Mouse (Mus musculus) limb, embryonic 12.5 days (tissue): ENCODE measurements around the gene Sik2. TPM values are rescaled to one million over a fixed set of nuclear protein-coding genes. Genes with fewer than 3 reads are reported as not detected.

ENCODE experiments used
- ATAC-seq: fragments of 200-750 bp; cut with Nextera tagmentation; 2 replicates; pipeline ENCODE4 v1.8.0; 2017; ENCODE audit warnings: low read depth, moderate TSS enrichment; ENCODE audit not compliant: insufficient number of reproducible peaks, insufficient read depth, low FRiP score, low TSS enrichment
- H3K27ac ChIP-seq: fragments of 300-500 bp; sonication (generic); 2 replicates; pipeline ENCODE4 v1.5.1; 2016; ENCODE audit warnings: mild to moderate bottlenecking, moderate library complexity
- H3K27me3 ChIP-seq: fragments of 300-500 bp; sonication (generic); 2 replicates; pipeline ENCODE4 v1.6.1; 2016; ENCODE audit warnings: mild to moderate bottlenecking, moderate library complexity
- H3K36me3 ChIP-seq: fragments of 300-500 bp; sonication (generic); 2 replicates; pipeline ENCODE4 v1.6.1; 2016; ENCODE audit warnings: mild to moderate bottlenecking, moderate library complexity
- H3K4me1 ChIP-seq: fragments of 300-500 bp; sonication (generic); replicated peaks from 2 replicates; pipeline ENCODE4 v1.6.1; 2016
- H3K4me2 ChIP-seq: fragments of 300-500 bp; sonication (generic); 2 replicates; pipeline ENCODE4 v1.6.1; 2016; ENCODE audit warnings: mild to moderate bottlenecking, moderate library complexity
- H3K4me3 ChIP-seq: fragments of 300-500 bp; sonication (generic); replicated peaks from 2 replicates; pipeline ENCODE4 v1.5.1; 2016; ENCODE audit warnings: mild to moderate bottlenecking
- H3K9ac ChIP-seq: fragments of 300-500 bp; sonication (generic); replicated peaks from 2 replicates; pipeline ENCODE4 v1.6.1; 2016; ENCODE audit warnings: mild to moderate bottlenecking, moderate library complexity
- H3K9me3 ChIP-seq: fragments of 300-500 bp; sonication (generic); 2 replicates; pipeline ENCODE4 v1.6.1; 2016; ENCODE audit warnings: mild to moderate bottlenecking, moderate library complexity
- WGBS: fragments of 180-500 bp; shearing (Covaris S2); methylation state at CpG from one replicate; pipeline ENCODE4 v1.1.7; 2016; 5-methylcytosine and 5-hydroxymethylcytosine counted together
- polyA plus RNA-seq: library from polyadenylated mRNA; unstranded; fragments of >200 nt; fragmentation: Nextera tagmentation; extraction: Ambion mirVana; gene quantifications from 2 replicates; pipeline ENCODE4 v1.2.1, GENCODE M21; 2016

The Sik2 gene
- polyA plus RNA-seq, 1 experiment from 2014 or later: 16.9 TPM

DNA sequence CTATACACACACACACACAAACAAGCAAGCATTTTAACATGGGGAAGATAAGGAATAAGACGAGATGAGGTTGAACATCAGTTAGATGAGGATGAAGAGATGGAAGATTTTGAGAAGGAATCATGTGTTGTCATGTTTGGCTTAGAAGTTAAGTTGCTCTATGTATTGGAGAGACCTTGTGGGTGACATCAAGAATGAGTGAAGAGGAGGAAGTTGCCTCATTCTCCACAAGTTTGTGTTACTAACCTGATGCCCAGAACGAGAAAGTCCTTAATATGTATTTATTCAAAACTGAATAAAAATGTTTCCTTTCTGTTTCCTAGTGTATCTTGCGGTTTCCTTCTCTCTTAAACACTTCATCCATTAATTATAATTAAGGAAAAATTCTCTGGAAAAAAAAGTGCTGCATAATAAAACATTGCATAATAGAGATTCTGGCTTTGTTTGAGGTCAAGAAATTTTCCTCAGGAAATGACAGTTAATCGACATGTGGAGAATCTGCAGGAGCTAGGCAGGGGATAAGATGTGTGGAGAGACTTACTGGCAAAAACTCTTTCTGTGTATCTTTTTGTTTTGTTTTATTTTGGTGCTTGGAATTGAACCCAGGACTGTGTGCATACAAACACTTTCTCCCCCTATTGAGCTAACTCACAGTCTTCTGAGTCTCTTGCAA is 12.4 kb upstream of the Sik2 start:
- no peak for ATAC-seq
- Histone ChIP-seq H3K9me3 (no peaks in the 10 kb centered on the region), H3K36me3 (no peaks in the 10 kb centered on the region), H3K27ac (no peak overlapping the region), H3K27me3 (no peaks in the 10 kb centered on the region), H3K4me2 (no peak overlapping the region), H3K4me3 (no peak overlapping the region), H3K9ac (no peak overlapping the region), H3K4me1 (no peaks in the 10 kb centered on the region)
- 87% methylated on average over 4 of the region's 4 CpGs for WGBS

DNA sequence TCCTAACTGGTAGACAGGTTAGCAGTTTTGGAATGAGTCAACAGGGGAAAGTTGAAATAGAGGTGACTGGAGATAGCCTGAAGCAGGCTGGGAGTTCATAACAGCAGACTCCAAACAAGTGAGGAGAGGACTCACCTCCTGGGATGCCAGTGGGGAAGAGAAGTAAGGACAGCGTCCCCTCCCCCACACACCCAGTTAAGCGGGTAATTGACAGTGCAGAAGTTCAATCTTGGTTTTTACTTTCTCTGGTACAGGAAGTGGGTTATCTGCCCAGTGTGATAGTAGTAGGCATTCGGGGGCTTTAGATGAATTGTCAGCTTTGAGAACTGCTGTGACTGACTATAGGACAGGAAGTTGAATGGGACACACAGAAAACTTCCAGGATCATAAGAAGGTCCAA is 11.5 kb upstream of the Sik2 start:
- WGBS: 77% methylated on average over 3 of the region's 3 CpGs
- Histone ChIP-seq H3K9me3 (no peaks in the 10 kb centered on the region), H3K27me3 (no peaks in the 10 kb centered on the region), H3K4me3 (no peak overlapping the region), H3K4me1 (no peaks in the 10 kb centered on the region), H3K36me3 (no peaks in the 10 kb centered on the region), H3K4me2 (no peak overlapping the region), H3K9ac (no peak overlapping the region), H3K27ac (no peak overlapping the region)
- ATAC-seq: no peak

DNA sequence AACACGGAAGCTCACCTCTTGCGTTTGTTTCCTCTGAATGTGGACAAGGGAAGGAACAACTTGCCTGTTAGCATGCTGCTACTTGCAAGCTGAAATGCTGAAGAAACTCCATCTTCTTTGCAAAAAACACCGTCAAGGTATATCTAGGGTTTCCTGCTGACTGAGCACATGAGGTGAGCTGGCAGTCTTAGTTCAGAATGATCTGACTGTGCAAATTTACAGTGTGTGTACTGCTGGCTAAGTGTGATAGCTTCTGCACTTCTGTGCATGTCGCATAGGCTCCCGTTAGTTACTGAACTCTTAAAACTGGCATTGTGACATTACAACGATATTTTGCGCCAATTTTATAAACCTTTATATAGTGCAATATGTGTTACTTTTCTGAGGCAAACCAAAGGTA is 10.8 kb upstream of the Sik2 start:
- Histone ChIP-seq H3K4me1 (no peaks in the 10 kb centered on the region), H3K4me3 (no peak overlapping the region), H3K9me3 (no peaks in the 10 kb centered on the region), H3K9ac (no peak overlapping the region), H3K4me2 (no peak overlapping the region), H3K27ac (no peak overlapping the region), H3K36me3 (no peaks in the 10 kb centered on the region), H3K27me3 (no peaks in the 10 kb centered on the region)
- ATAC-seq: no peak
- WGBS: 77% methylated on average over 7 of the region's 7 CpGs

DNA sequence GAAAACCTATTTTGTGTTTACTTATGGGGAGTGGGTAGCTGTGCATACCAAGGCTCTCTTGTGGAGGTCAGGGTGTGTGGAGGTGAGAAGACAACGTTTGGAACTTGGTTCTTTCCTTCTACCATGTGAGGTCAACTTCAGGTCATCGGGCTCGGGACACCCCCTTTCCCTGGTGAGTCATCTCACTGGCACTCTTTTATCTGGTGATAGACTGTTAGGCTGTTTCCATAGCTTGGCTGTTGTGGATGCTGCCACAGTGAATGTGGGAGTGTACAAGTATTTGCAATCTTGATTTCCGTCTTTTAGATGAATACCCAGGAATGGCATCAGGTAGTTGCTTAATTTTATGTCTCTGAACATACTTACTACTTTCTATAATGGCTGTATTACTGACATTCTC is 6.9 kb upstream of the Sik2 start:
- Histone ChIP-seq H3K9me3 (no peaks in the 10 kb centered on the region), H3K36me3 (no peaks in the 10 kb centered on the region), H3K4me1 (no peaks in the 10 kb centered on the region), H3K4me2 (no peak overlapping the region), H3K9ac (no peak overlapping the region), H3K27ac (no peak overlapping the region), H3K27me3 (no peaks in the 10 kb centered on the region), H3K4me3 (no peak overlapping the region)
- ATAC-seq: no peak
- WGBS: 46% methylated on average over 4 of the region's 4 CpGs

DNA sequence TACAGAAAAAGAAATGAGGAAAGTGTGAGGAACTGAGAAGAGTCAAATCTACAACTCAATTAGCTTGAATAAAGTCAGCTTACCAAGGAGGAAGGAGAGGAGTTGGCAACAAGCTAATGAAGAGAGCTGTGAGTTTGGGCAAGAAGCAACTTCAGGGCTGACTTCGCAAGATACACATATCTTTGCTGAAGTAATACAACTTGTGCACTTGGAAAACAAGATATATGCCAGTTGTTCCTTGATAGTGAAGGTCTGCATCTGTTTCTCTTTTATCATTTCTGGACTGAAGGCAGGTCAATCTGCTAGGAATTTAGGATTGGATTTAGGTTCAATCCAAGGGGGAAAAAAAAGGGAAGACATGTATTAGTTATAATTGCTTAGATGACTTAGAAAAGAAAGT is 4.8 kb upstream of the Sik2 start:
- H3K9ac ChIP-seq: no peak overlapping the region
- H3K4me2 ChIP-seq: no peak overlapping the region
- H3K27ac ChIP-seq: no peak overlapping the region
- no peaks in the 10 kb centered on the region for H3K9me3 ChIP-seq
- no peaks in the 10 kb centered on the region for H3K36me3 ChIP-seq
- ATAC-seq: no peak
- 75% methylated on average over 1 of the region's 1 CpGs for WGBS
- 0 out of 2 replicates have a peak, but pooled peaks cover 5% of the 10 kb centered on the region for H3K4me1 ChIP-seq
- no peak overlapping the region for H3K4me3 ChIP-seq
- peaks cover 3% of the 10 kb centered on the region; the same call in 1 of the 2 replicates for H3K27me3 ChIP-seq

- Histone ChIP-seq H3K4me1 (peaks cover 15% of the 10 kb centered on the region; the same call in 1 of the 2 replicates), H3K27ac (no peak overlapping the region)
Observed at GRCm38 (mm10) chr9:51009656-51009950, 730 bp upstream of the Sik2 start.

DNA sequence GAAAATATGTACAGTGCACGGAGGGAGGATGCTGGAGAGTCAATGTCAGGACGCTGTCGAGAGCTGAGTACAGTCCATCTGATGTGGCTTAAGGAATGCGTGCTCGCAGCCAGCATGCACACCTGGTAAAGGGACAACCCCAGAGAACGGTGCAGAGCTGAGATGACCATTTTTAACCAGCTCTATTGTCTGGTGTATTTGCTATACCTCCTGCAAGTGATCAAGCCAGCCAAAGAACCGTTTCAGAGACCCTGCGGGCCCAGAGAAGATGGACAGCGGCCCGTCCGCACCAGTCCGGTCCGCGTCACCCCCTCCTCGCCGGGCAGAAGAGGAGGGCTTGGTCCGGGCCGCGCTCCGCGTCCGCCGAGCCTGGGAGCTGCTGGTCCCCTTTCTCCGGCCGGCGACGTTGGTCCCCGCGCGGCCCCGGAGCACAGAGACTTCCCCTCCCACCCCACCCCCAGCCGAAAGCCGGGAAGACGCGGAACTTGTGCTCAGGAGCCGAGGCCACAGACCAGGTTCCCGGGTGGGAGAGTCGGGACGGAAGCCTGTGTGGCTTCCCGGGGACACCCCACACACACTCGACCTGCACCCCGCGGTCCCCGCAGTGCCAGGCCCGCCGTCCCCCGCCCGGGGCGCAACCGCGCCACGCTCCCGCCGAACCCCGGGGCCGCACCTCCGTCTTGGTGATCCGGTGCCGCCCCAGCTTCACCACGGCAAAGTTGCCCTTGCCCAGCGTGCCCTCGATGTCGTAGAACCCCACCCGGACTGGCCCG is 619 bp downstream of the Sik2 start:
- peaks cover 15% of the 10 kb centered on the region; the same call in 1 of the 2 replicates for H3K4me1 ChIP-seq
- H3K27me3 ChIP-seq: peaks cover 3% of the 10 kb centered on the region; the same call in 1 of the 2 replicates
- peak overlapping the region; percentile 90 for H3K4me3 ChIP-seq
- peak overlapping the region; percentile 78 for H3K27ac ChIP-seq
- no peaks in the 10 kb centered on the region for H3K9me3 ChIP-seq
- peak overlapping the region; percentile 81 for H3K4me2 ChIP-seq
- ATAC-seq: peak; percentile 24
- H3K36me3 ChIP-seq: no peaks in the 10 kb centered on the region
- H3K9ac ChIP-seq: peak overlapping the region; percentile 85
- WGBS: under 1% methylated on average over 61 of the region's 65 CpGs

More at GRCm38 (mm10) chr9:51009656-51009950, 730 bp upstream of the Sik2 start:
- ATAC-seq: no peak
- peaks cover 3% of the 10 kb centered on the region; the same call in 1 of the 2 replicates for H3K27me3 ChIP-seq
- no peaks in the 10 kb centered on the region for H3K36me3 ChIP-seq
- WGBS: 3% methylated on average over 6 of the region's 6 CpGs
- H3K4me3 ChIP-seq: peak overlapping the region; percentile 90
- H3K9me3 ChIP-seq: no peaks in the 10 kb centered on the region
- peak overlapping the region; percentile 40; the same call in 1 of the 2 replicates for H3K9ac ChIP-seq
- H3K4me2 ChIP-seq: peak overlapping the region; percentile 81

- H3K4me1 ChIP-seq: peaks cover 15% of the 10 kb centered on the region; the same call in 1 of the 2 replicates
- peaks cover 3% of the 10 kb centered on the region; the same call in 1 of the 2 replicates for H3K27me3 ChIP-seq
- H3K9me3 ChIP-seq: no peaks in the 10 kb centered on the region
- H3K9ac ChIP-seq: peak overlapping the region; percentile 85; the same call in 1 of the 2 replicates
- peak overlapping the region; percentile 81 for H3K4me2 ChIP-seq
- WGBS: 12% methylated on average over 10 of the region's 10 CpGs
- peak overlapping the region; percentile 90 for H3K4me3 ChIP-seq
- no peak overlapping the region for H3K27ac ChIP-seq
- no peaks in the 10 kb centered on the region for H3K36me3 ChIP-seq
- no peak for ATAC-seq
Observed at GRCm38 (mm10) chr9:51007726-51008067, 1.2 kb downstream of the Sik2 start.

DNA sequence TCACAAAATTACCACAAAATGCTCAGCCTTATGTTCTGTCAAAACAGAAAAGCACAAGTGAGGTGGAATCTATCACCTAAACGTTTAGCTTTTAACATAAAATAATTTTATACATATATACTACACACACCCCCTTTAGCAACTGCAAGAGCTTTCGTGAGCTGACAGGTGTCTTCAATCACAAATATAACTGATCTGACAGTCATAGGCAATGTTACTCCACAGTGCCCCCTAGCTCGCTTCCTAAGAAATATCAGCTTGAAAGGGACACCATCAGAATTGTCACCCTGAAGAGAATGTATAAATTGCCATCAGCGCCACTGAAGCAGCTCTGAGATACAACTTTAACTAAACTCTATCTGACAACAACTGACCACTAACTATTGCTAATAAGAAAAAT is 2.0 kb downstream of the Sik2 start:
- no peak overlapping the region for H3K27ac ChIP-seq
- H3K36me3 ChIP-seq: no peaks in the 10 kb centered on the region
- 6% methylated on average over 4 of the region's 4 CpGs for WGBS
- H3K9ac ChIP-seq: no peak overlapping the region
- peaks cover 15% of the 10 kb centered on the region; the same call in 1 of the 2 replicates for H3K4me1 ChIP-seq
- H3K27me3 ChIP-seq: peaks cover 3% of the 10 kb centered on the region; the same call in 1 of the 2 replicates
- no peak for ATAC-seq
- no peaks in the 10 kb centered on the region for H3K9me3 ChIP-seq
- H3K4me2 ChIP-seq: no peak overlapping the region
- no peak overlapping the region for H3K4me3 ChIP-seq

GRCm38 (mm10) chr9:51004062-51004461 is 4.8 kb downstream of the Sik2 start:
- 86% methylated on average over 1 of the region's 1 CpGs for WGBS
- Histone ChIP-seq H3K9me3 (no peaks in the 10 kb centered on the region), H3K4me1 (peaks cover 10% of the 10 kb centered on the region; the same call in 1 of the 2 replicates), H3K4me3 (no peak overlapping the region), H3K9ac (no peak overlapping the region), H3K4me2 (no peak overlapping the region), H3K27ac (no peak overlapping the region), H3K36me3 (0 out of 2 replicates have a peak, but pooled peaks cover 4% of the 10 kb centered on the region), H3K27me3 (no peaks in the 10 kb centered on the region)
- ATAC-seq: no peak

DNA sequence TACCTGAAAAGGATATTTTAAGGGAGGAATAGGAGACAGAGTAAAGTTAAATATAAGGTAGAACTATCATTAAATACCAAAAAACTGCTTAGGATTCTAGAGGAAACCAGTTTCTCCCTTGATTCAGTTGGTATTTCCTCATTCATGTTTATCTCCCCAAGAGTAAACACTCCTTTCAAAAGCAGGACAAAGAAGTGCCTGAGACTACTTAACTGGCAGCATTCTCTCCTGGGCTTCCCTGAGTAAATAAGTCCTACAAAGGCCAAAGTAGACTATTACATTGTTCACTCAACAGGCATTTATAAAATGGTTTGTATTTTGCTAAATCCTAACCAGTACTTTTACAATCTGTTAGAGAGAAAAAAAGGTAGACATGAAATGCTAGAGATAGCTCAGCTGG is 22.2 kb downstream of the Sik2 start:
- H3K4me2 ChIP-seq: no peak overlapping the region

More for the DNA sequence above, 22.2 kb downstream of the Sik2 start:
- H3K4me3 ChIP-seq: no peak overlapping the region
- H3K9ac ChIP-seq: no peak overlapping the region
- no peak for ATAC-seq
- no peaks in the 10 kb centered on the region for H3K9me3 ChIP-seq
- no peaks in the 10 kb centered on the region for H3K36me3 ChIP-seq
- no peaks in the 10 kb centered on the region for H3K27me3 ChIP-seq
- H3K27ac ChIP-seq: no peak overlapping the region
- H3K4me1 ChIP-seq: no peaks in the 10 kb centered on the region
